Mouse (Mus musculus) testis, adult 2 months (tissue): ENCODE measurements around the gene Axin1. TPM values are rescaled to one million over a fixed set of nuclear protein-coding genes. Genes with fewer than 3 reads are reported as not detected.
A peak's percentile ranks its signal among the peaks of the same experiment; 100 is the strongest.

ENCODE experiments used
- H3K27ac ChIP-seq: fragments of 200-500 bp; 2 replicates; pipeline ENCODE4 v1.5.1; 2012; ENCODE audit warnings: low read depth, low read length; ENCODE audit not compliant: control insufficient read depth, insufficient read depth
- H3K27me3 ChIP-seq: fragments of 200-500 bp; 2 replicates; pipeline ENCODE4 v1.6.1; 2012; ENCODE audit warnings: mild to moderate bottlenecking, low read length, moderate library complexity; ENCODE audit not compliant: control insufficient read depth, insufficient read depth
- H3K36me3 ChIP-seq: fragments of 200-500 bp; 2 replicates; pipeline ENCODE4 v1.6.1; 2012; ENCODE audit warnings: mild to moderate bottlenecking, low read length; ENCODE audit not compliant: control insufficient read depth, insufficient read depth
- H3K4me1 ChIP-seq: fragments of 200-500 bp; 2 replicates; pipeline ENCODE4 v1.6.1; 2012; ENCODE audit warnings: low read length; ENCODE audit not compliant: control insufficient read depth, insufficient read depth
- H3K4me3 ChIP-seq: fragments of 200-500 bp; 2 replicates; pipeline ENCODE4 v1.5.1; 2012; ENCODE audit warnings: low read depth, mild to moderate bottlenecking, low read length, moderate library complexity, mixed read lengths; ENCODE audit not compliant: control insufficient read depth
- CTCF ChIP-seq: fragments of 200-500 bp; IDR thresholded peaks from 2 replicates; pipeline ENCODE4 v1.5.1; 2012; ENCODE audit warnings: low read depth, mild to moderate bottlenecking, inconsistent platforms, low read length, moderate library complexity; ENCODE audit not compliant: control insufficient read depth, insufficient read depth, insufficient replicate concordance
- POLR2A ChIP-seq: fragments of 200-500 bp; IDR thresholded peaks from 2 replicates; pipeline ENCODE4 v1.6.1; 2012; ENCODE audit warnings: low read depth, mild to moderate bottlenecking, inconsistent platforms, low read length, moderate library complexity; ENCODE audit not compliant: control insufficient read depth
- polyA plus RNA-seq: library from polyadenylated mRNA; depleted of rRNA; stranded (reverse); fragments of >200 nt; gene quantifications from 2 replicates; pipeline ENCODE4 v1.2.3, GENCODE M21; 2012

Gene Axin1
- polyA plus RNA-seq, 1 experiment = 15.0 TPM

DNA sequence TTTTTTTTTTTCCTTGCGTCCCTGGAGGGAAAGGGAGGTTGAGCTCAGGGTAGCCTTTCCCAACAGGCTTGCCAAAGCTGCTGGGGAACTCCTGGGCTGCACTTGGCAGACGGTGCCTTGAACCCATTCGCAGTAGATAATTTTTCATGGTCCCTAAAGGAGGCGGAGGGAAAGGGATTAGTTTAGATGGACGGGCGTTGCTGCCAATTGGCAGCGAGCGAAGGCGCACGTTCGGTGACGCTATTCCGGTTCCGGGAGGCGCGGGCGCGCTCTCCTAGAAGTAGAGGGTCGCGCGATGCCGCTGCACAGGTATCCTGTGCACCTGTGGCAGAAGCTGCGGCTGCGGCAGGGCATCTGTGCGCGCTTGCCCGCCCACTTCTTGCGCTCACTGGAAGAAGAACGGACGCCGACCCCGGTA, 15.2 kb upstream of the Axin1 start, which contains the start of gene Mrpl28:
TSS of gene Mrpl28 (plus strand) at position 234 of the 418 bp plus-strand sequence.
- Histone ChIP-seq H3K27me3 (no peaks in the 10 kb centered on the region), H3K27ac (peak within 1 kb of the TSS; percentile 15; the same call in 1 of the 2 replicates), H3K36me3 (no peaks in the 10 kb centered on the region), H3K4me3 (peak within 1 kb of the TSS; percentile 85), H3K4me1 (peaks cover 5% of the 10 kb centered on the region; the same call in 1 of the 2 replicates)
- TF ChIP-seq POLR2A = peak; percentile 90
- TF ChIP-seq CTCF = no peak

GRCm38 (mm10) chr17:26124560-26124959, 13.9 kb upstream of the Axin1 start:
- Histone ChIP-seq H3K36me3 (no peaks in the 10 kb centered on the region), H3K4me1 (peaks cover 5% of the 10 kb centered on the region; the same call in 1 of the 2 replicates), H3K27ac (no peak overlapping the region), H3K27me3 (no peaks in the 10 kb centered on the region), H3K4me3 (no peak overlapping the region)
- TF ChIP-seq CTCF = no peak
- no peak for TF ChIP-seq POLR2A

GRCm38 (mm10) chr17:26125226-26125625, 13.3 kb upstream of the Axin1 start:
- no peak for TF ChIP-seq POLR2A
- no peak for TF ChIP-seq CTCF
- peaks cover 5% of the 10 kb centered on the region; the same call in 1 of the 2 replicates for H3K4me1 ChIP-seq
- H3K36me3 ChIP-seq = no peaks in the 10 kb centered on the region
- H3K27ac ChIP-seq = no peak overlapping the region
- H3K27me3 ChIP-seq = no peaks in the 10 kb centered on the region
- no peak overlapping the region for H3K4me3 ChIP-seq

GRCm38 (mm10) chr17:26131062-26131732, 7.3 kb upstream of the Axin1 start:
- Histone ChIP-seq H3K27ac (no peak overlapping the region), H3K4me1 (peaks cover 4% of the 10 kb centered on the region), H3K4me3 (peak overlapping the region; percentile 2; the same call in 1 of the 2 replicates), H3K27me3 (no peaks in the 10 kb centered on the region), H3K36me3 (no peaks in the 10 kb centered on the region)
- no peak for TF ChIP-seq CTCF
- TF ChIP-seq POLR2A = no peak

DNA sequence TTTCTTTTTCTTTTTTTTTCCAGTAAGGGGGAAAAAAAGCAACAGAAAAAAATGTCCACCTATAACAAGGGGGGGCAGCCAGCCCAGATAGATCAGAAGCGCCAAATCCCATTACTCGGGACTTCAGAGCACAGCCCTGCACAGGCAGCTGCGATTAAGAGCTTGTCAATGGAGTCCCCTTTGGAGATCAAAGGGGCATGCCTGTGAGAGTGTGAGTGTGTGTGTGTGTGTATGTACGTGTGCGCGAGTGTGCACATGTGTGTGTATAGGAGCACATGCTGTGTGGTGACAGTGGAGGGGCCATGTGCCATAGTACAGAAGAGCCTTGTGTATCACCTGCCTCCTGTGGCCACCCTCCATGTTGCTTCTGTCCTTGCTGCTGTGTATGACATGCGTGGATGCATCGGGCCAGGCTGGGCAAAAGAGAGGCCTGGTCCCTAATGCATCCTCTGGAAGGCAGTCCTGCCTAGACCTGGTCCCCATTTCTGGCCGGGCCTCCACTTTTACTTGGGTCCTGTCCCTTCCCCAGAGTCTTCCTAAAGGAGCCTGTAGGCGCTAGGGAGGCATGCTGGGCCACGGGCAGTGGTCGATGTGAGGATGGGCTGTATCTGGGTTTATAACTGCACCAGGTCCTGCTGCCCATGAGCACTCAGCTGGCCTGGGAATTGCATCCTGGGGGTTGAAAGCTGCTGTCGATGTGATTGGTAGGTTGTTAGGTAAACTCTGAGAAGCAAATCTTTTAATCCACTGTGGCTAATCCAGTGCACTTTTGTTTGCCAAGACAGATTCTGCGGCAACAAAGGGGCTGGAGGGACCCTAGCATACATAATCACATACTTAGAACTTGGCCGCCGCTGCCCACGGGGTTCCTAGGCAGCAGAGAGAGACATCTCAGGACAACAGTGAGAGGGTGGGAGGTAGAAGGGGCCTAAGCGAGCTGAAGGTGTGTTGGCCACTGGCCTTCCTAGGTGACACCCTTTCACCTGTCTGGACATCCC, 6.3 kb upstream of the Axin1 start:
- H3K36me3 ChIP-seq = no peaks in the 10 kb centered on the region
- no peak overlapping the region for H3K27ac ChIP-seq
- no peak for TF ChIP-seq CTCF
- TF ChIP-seq POLR2A = no peak
- H3K4me3 ChIP-seq = no peak overlapping the region
- peaks cover 5% of the 10 kb centered on the region for H3K4me1 ChIP-seq
- H3K27me3 ChIP-seq = no peaks in the 10 kb centered on the region

GRCm38 (mm10) chr17:26137106-26137750, 1.3 kb upstream of the Axin1 start:
- TF ChIP-seq POLR2A (no peak), CTCF (no peak)
- Histone ChIP-seq H3K27me3 (no peaks in the 10 kb centered on the region), H3K4me3 (no peak overlapping the region), H3K36me3 (no peaks in the 10 kb centered on the region), H3K27ac (no peak overlapping the region), H3K4me1 (peaks cover 8% of the 10 kb centered on the region)
